Mouse (Mus musculus) olfactory bulb, adult 2 months (tissue): ENCODE measurements around the gene Tspan18.

ENCODE experiments used
- CTCF ChIP-seq: fragments of 200-500 bp; IDR thresholded peaks from 2 replicates; pipeline ENCODE4 v1.5.1; 2012; ENCODE audit warnings: low read depth, mild to moderate bottlenecking, low read length, moderate library complexity; ENCODE audit not compliant: insufficient read depth
- POLR2A ChIP-seq: fragments of 200-500 bp; IDR thresholded peaks from 2 replicates; pipeline ENCODE4 v1.6.1; 2012; ENCODE audit warnings: mild to moderate bottlenecking, low read depth, low read length, moderate library complexity; ENCODE audit not compliant: insufficient read depth

DNA sequence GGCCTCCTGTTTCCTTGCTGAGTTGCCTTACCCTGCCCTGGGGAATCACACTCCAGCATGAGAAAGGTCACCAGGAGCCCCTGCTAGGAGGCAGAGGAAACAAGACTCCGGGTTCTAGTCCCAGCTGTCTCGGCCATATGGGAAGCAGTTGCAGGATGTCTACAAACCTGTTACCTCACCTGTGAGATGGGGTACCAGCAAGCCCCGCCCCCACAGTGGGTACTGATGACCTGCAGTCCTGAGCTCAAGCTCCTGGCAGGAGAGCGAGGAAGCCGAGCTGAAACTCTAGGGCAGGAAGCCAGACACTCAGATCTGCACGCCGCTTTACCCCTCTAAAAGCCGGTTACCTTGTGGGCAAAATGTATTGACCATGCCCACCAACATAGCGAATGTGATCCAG, 31.1 kb upstream of the Tspan18 start:
- TF ChIP-seq POLR2A (no peak), CTCF (no peak)
